Mouse (Mus musculus) forebrain, embryonic 14.5 days (tissue): ENCODE data around the gene Nenf. TPM values are rescaled to one million over a fixed set of nuclear protein-coding genes. Genes with fewer than 3 reads are reported as not detected.

Source experiments
- ATAC-seq: fragments of 200-750 bp; cut with Nextera tagmentation; 2 replicates; pipeline ENCODE4 v1.8.0; 2017; ENCODE audit warnings: mild to moderate bottlenecking, moderate library complexity
- DNase-seq: peaks from one replicate; pipeline ENCODE4 v3.0.0-alpha.2; 2015; ENCODE audit warnings: low spot score
- H3K27ac ChIP-seq: fragments of 300-500 bp; sonication (generic); 2 replicates; pipeline ENCODE4 v1.5.1; 2014; ENCODE audit warnings: low read depth, mild to moderate bottlenecking, control low read depth, low read length, moderate library complexity
- H3K27me3 ChIP-seq: fragments of 300-500 bp; sonication (generic); replicated peaks from 2 replicates; pipeline ENCODE4 v1.6.1; 2014; ENCODE audit warnings: low read length, control low read depth, mixed read lengths; ENCODE audit not compliant: control insufficient read depth, insufficient read depth
- H3K36me3 ChIP-seq: fragments of 300-500 bp; sonication (generic); 2 replicates; pipeline ENCODE4 v1.6.1; 2014; ENCODE audit warnings: low read length, control low read depth; ENCODE audit not compliant: control insufficient read depth, insufficient read depth
- H3K4me1 ChIP-seq: fragments of 300-500 bp; sonication (generic); 2 replicates; pipeline ENCODE4 v1.6.1; 2014; ENCODE audit warnings: antibody characterized with exemption, low read length, control low read depth; ENCODE audit not compliant: control insufficient read depth, insufficient read depth
- H3K4me2 ChIP-seq: fragments of 300-500 bp; sonication (generic); 2 replicates; pipeline ENCODE4 v1.6.1; 2014; ENCODE audit warnings: mild to moderate bottlenecking, control low read depth, low read length
- H3K4me3 ChIP-seq: fragments of 300-500 bp; sonication (generic); 2 replicates; pipeline ENCODE4 v1.5.1; 2014; ENCODE audit warnings: low read depth, low read length, control low read depth
- H3K9ac ChIP-seq: fragments of 300-500 bp; sonication (generic); 2 replicates; pipeline ENCODE4 v1.6.1; 2014; ENCODE audit warnings: mild to moderate bottlenecking, low read length, control low read depth, moderate library complexity
- H3K9me3 ChIP-seq: fragments of 300-500 bp; sonication (generic); replicated peaks from 2 replicates; pipeline ENCODE4 v1.6.1; 2016; ENCODE audit warnings: low read length, control low read depth, mixed read lengths; ENCODE audit not compliant: control insufficient read depth
- WGBS: fragments of 180-500 bp; shearing (Covaris S2); extraction: QIAGEN DNeasy Blood & Tissue Kit; methylation state at CpG from one replicate; pipeline ENCODE4 v1.1.7; 2014; 5-methylcytosine and 5-hydroxymethylcytosine counted together
- polyA plus RNA-seq: library from polyadenylated mRNA; unstranded; fragments of >200 nt; fragmentation: Nextera tagmentation; extraction: Ambion mirVana; gene quantifications from 2 replicates; pipeline ENCODE4 v1.2.1, GENCODE M21; 2014

Gene Nenf
- polyA plus RNA-seq, 1 experiment from 2014 or later = 128 TPM

- Histone ChIP-seq H3K4me3 (peak overlapping the region; percentile 38), H3K4me1 (peaks cover 5% of the 10 kb centered on the region; the same call in 1 of the 2 replicates), H3K4me2 (peak overlapping the region; percentile 43), H3K9me3 (no peaks in the 10 kb centered on the region), H3K27me3 (no peaks in the 10 kb centered on the region), H3K27ac (no peak overlapping the region), H3K36me3 (no peaks in the 10 kb centered on the region), H3K9ac (peak overlapping the region; percentile 47; the same call in 1 of the 2 replicates)
- peak; percentile 88 for ATAC-seq
- peak; percentile 81 for DNase-seq
- 1% methylated on average over 14 of the region's 14 CpGs for WGBS
Measured at GRCm38 (mm10) chr1:191312513-191312941, 5.5 kb downstream of the Nenf start.

- H3K36me3 ChIP-seq = 0 out of 2 replicates have a peak, but pooled peaks cover 2% of the 10 kb centered on the region
- 87% methylated on average over 4 of the region's 4 CpGs for WGBS
Measured at GRCm38 (mm10) chr1:191311296-191311898, 6.6 kb downstream of the Nenf start.

GRCm38 (mm10) chr1:191307766-191308455, 10.1 kb downstream of the Nenf start:
- H3K4me3 ChIP-seq = no peak overlapping the region
- no peak overlapping the region for H3K27ac ChIP-seq
- ATAC-seq (no peak), DNase-seq (no peak)
- WGBS = 84% methylated on average over 9 of the region's 9 CpGs
- 0 out of 2 replicates have a peak, but pooled peaks cover 4% of the 10 kb centered on the region for H3K36me3 ChIP-seq
- H3K27me3 ChIP-seq = no peaks in the 10 kb centered on the region
- no peak overlapping the region for H3K9ac ChIP-seq
- H3K4me1 ChIP-seq = peaks cover 3% of the 10 kb centered on the region; the same call in 1 of the 2 replicates
- H3K4me2 ChIP-seq = no peak overlapping the region
- no peaks in the 10 kb centered on the region for H3K9me3 ChIP-seq

More at GRCm38 (mm10) chr1:191311296-191311898, 6.6 kb downstream of the Nenf start:
- Histone ChIP-seq H3K4me3 (no peak overlapping the region), H3K27me3 (no peaks in the 10 kb centered on the region), H3K27ac (no peak overlapping the region), H3K9ac (no peak overlapping the region), H3K9me3 (no peaks in the 10 kb centered on the region), H3K4me1 (peaks cover 5% of the 10 kb centered on the region; the same call in 1 of the 2 replicates), H3K4me2 (no peak overlapping the region)
- DNase-seq = no peak
- no peak for ATAC-seq

- H3K4me2 ChIP-seq = no peak overlapping the region
- H3K36me3 ChIP-seq = 0 out of 2 replicates have a peak, but pooled peaks cover 4% of the 10 kb centered on the region
- H3K9me3 ChIP-seq = no peaks in the 10 kb centered on the region
- no peaks in the 10 kb centered on the region for H3K27me3 ChIP-seq
- no peaks in the 10 kb centered on the region for H3K4me1 ChIP-seq
- H3K4me3 ChIP-seq = no peak overlapping the region
- DNase-seq = no peak
- H3K9ac ChIP-seq = no peak overlapping the region
- 88% methylated on average over 9 of the region's 9 CpGs for WGBS
- no peak for ATAC-seq
- no peak overlapping the region for H3K27ac ChIP-seq
Measured at GRCm38 (mm10) chr1:191306316-191306715, 11.7 kb downstream of the Nenf start.

- H3K36me3 ChIP-seq = 0 out of 2 replicates have a peak, but pooled peaks cover 4% of the 10 kb centered on the region
- WGBS = 61% methylated on average over 7 of the region's 7 CpGs
- no peaks in the 10 kb centered on the region for H3K9me3 ChIP-seq
- no peaks in the 10 kb centered on the region for H3K27me3 ChIP-seq
- no peak overlapping the region for H3K4me2 ChIP-seq
- ATAC-seq = no peak; the same call in 1 of the 2 replicates
- DNase-seq = no peak
- no peak overlapping the region for H3K9ac ChIP-seq
- H3K4me3 ChIP-seq = no peak overlapping the region
- H3K4me1 ChIP-seq = no peaks in the 10 kb centered on the region
- no peak overlapping the region for H3K27ac ChIP-seq
Measured at GRCm38 (mm10) chr1:191305610-191306009, 12.4 kb downstream of the Nenf start.

GRCm38 (mm10) chr1:191304216-191304615, 13.8 kb downstream of the Nenf start:
- DNase-seq (no peak), ATAC-seq (no peak)
- no peak overlapping the region for H3K27ac ChIP-seq
- 75% methylated on average over 6 of the region's 6 CpGs for WGBS
- H3K9ac ChIP-seq = no peak overlapping the region
- H3K4me3 ChIP-seq = no peak overlapping the region
- H3K4me1 ChIP-seq = no peaks in the 10 kb centered on the region
- H3K9me3 ChIP-seq = no peaks in the 10 kb centered on the region
- H3K4me2 ChIP-seq = no peak overlapping the region
- no peaks in the 10 kb centered on the region for H3K27me3 ChIP-seq
- H3K36me3 ChIP-seq = 0 out of 2 replicates have a peak, but pooled peaks cover 4% of the 10 kb centered on the region

DNA sequence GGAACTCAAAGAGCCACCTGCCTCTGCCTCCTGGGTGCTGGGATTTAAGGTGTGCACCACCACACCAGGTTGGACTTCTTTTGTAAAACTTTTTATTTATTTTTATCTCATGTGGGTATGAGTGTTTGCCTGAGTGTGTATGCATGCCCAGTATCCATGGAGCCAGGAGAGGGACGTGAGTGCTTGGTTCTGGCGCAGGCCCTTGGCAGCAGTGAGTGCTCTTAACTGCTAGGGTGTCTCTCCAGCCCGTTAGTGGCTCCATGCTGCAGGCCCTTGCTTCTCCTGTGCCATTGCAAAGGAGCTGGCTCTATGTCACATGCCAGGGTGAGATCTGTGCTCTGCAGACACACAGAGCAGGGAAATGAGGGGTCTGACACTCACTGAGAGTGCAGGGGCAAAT, 14.3 kb downstream of the Nenf start:
- ATAC-seq (no peak), DNase-seq (no peak)
- WGBS = 77% methylated on average over 3 of the region's 3 CpGs
- no peak overlapping the region for H3K4me3 ChIP-seq
- H3K27me3 ChIP-seq = no peaks in the 10 kb centered on the region
- H3K27ac ChIP-seq = no peak overlapping the region
- H3K4me2 ChIP-seq = no peak overlapping the region
- no peak overlapping the region for H3K9ac ChIP-seq
- H3K9me3 ChIP-seq = no peaks in the 10 kb centered on the region
- H3K4me1 ChIP-seq = no peaks in the 10 kb centered on the region
- 0 out of 2 replicates have a peak, but pooled peaks cover 4% of the 10 kb centered on the region for H3K36me3 ChIP-seq

GRCm38 (mm10) chr1:191301903-191302302, 16.1 kb downstream of the Nenf start:
- Histone ChIP-seq H3K27ac (no peak overlapping the region), H3K4me3 (no peak overlapping the region), H3K4me1 (no peaks in the 10 kb centered on the region), H3K36me3 (0 out of 2 replicates have a peak, but pooled peaks cover 4% of the 10 kb centered on the region), H3K9ac (no peak overlapping the region), H3K9me3 (no peaks in the 10 kb centered on the region), H3K27me3 (no peaks in the 10 kb centered on the region), H3K4me2 (no peak overlapping the region)
- ATAC-seq (no peak), DNase-seq (no peak)
- whole genome bisulfite sequencing = 39% methylated on average over 4 of the region's 4 CpGs
